Mouse (Mus musculus): ENCODE data around the gene Tcta. TPM values are rescaled to one million over a fixed set of nuclear protein-coding genes. Genes with fewer than 3 reads are reported as not detected.

Tcta gene
- total and polyA plus RNA-seq, 3 experiments: 3.0 to 8.7 (median 7.3) TPM

GRCm38 (mm10) chr9:108338551-108338885, 32.6 kb upstream of the Tcta start:
- Histone ChIP-seq H3K27ac (ENCODE audit: insufficient read depth, low read depth) (peak overlapping the region; percentile 81), H3K9me3 (replicated peaks; ENCODE audit: low read length) (no peaks in the 10 kb centered on the region), H3K4me1 (ENCODE audit: control insufficient read depth in 1 of 2, insufficient read depth in 2 of 2) (peaks cover 14 to 38% of the 10 kb centered on the region in 2 experiments), H3K4me3 (replicated peaks in 1 of 3; ENCODE audit: low read depth in 2 of 3, low read length in 2 of 3, poor library complexity in 1 of 3) (peak overlapping the region in 2 of 3 experiments; percentile 87 to 91), H3K27me3 (replicated peaks) (no peaks in the 10 kb centered on the region), H3K4me2 (ENCODE audit: insufficient read depth, low read depth, poor library complexity, severe bottlenecking) (peak overlapping the region; percentile 60), H3K79me2 (replicated peaks; ENCODE audit: control insufficient read depth, extremely low read depth, insufficient read depth, poor library complexity, severe bottlenecking) (peaks cover 10% of the 10 kb centered on the region), H3K36me3 (replicated peaks in 1 of 2; ENCODE audit: control insufficient read depth in 1 of 2, insufficient read depth in 1 of 2, low read length in 1 of 2) (peaks cover 23 to 44% of the 10 kb centered on the region in 2 experiments), H3K9ac (ENCODE audit: insufficient read depth, low read depth) (peak overlapping the region; percentile 32; the same call in 1 of the 2 replicates)
- TF ChIP-seq ZMIZ1 (IDR thresholded peaks at IDR 0.05; ENCODE audit: low read depth, low read length): no peak
- dilution Hi-C loops (cut with MboI; ENCODE audit: extremely low pct_ligation_motif_present, extremely low pct_unique_long_range_greater_than_20kb, low sequenced_read_pairs): no loop called here
- DNase-seq (ENCODE audit: extremely low read depth): no peak
- in situ Hi-C loops (cut with MboI; ENCODE audit: low pct_ligation_motif_present, low pct_unique_long_range_greater_than_20kb, low sequenced_read_pairs): no loop called here

DNA sequence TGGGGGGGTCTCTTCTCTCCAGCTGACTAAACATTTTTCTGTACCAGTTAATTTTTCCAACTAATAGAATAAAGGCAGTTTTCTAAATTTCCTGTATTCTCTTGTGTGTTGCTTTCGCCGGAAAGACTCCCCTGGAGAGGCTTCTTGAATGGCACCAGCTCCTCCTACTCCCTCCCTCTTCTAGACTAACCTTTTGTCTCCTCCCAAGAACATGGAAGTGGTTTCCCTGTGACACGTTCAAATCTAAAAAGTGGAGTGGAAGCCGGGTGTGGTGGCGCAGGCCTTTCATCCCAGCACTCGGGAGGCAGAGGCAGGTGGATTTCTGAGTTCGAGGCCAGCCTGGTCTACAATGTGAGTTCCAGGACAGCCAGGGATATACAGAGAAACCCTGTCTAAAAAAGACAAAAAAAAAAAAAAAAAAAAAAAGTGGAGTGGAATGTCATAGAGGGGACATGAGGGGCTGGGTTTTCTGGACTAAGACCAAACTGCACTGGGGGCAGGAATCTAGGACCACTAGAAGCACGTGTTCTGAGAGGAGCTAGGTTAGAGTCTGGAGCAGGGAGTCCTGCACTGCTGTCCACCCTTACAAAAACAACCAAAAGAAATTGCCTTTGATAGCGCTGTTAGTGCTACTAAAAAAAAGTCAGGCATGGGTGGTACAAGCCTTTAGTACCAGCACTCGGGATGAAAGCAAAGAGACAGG, 32.0 kb upstream of the Tcta start:
- no peak for TF ChIP-seq MXI1 (IDR thresholded peaks at IDR 0.05; ENCODE audit: low read depth, low read length)
- TF ChIP-seq PAX5 (IDR thresholded peaks at IDR 0.05; ENCODE audit: low read length): no peak
- TF ChIP-seq MAX (IDR thresholded peaks at IDR 0.05; ENCODE audit: low read length): no peak
- no peak for TF ChIP-seq KAT2A (IDR thresholded peaks at IDR 0.05; ENCODE audit: insufficient replicate concordance, low read length)
- TF ChIP-seq IRF4 (IDR thresholded peaks at IDR 0.05; ENCODE audit: low read depth, low read length): no peak
- no peak for TF ChIP-seq POLR2AphosphoS2 (IDR thresholded peaks at IDR 0.05; ENCODE audit: low read depth, low read length)
- TF ChIP-seq HCFC1 (IDR thresholded peaks at IDR 0.05; ENCODE audit: low read depth, low read length): no peak
- no peak for TF ChIP-seq ZNF384 (IDR thresholded peaks at IDR 0.05; ENCODE audit: low read depth, low read length)
- no peak for TF ChIP-seq SIN3A (IDR thresholded peaks at IDR 0.05; ENCODE audit: low read length)
- TF ChIP-seq BHLHE40 (IDR thresholded peaks at IDR 0.05; ENCODE audit: low read depth, low read length): no peak
- TF ChIP-seq CHD1 (IDR thresholded peaks at IDR 0.05; ENCODE audit: low read depth, low read length): no peak
- TF ChIP-seq ZMIZ1 (IDR thresholded peaks at IDR 0.05; ENCODE audit: low read depth, low read length): no peak
- no peak for TF ChIP-seq JUN (IDR thresholded peaks at IDR 0.05; ENCODE audit: insufficient read depth, low read depth, low read length)
- no peak for TF ChIP-seq ELF1 (IDR thresholded peaks at IDR 0.05; ENCODE audit: low read depth, low read length)
- no peak for DNase-seq (ENCODE audit: extremely low read depth)
- in situ Hi-C loops (cut with MboI; ENCODE audit: low pct_ligation_motif_present, low pct_unique_long_range_greater_than_20kb, low sequenced_read_pairs): no loop called here
- Histone ChIP-seq H3K4me3 (replicated peaks in 1 of 3; ENCODE audit: low read depth in 2 of 3, low read length in 2 of 3, poor library complexity in 1 of 3) (no peak overlapping the region), H3K4me1 (ENCODE audit: control insufficient read depth in 1 of 2, insufficient read depth in 2 of 2) (peaks cover 13 to 34% of the 10 kb centered on the region in 2 experiments), H3K36me3 (replicated peaks in 1 of 2; ENCODE audit: control insufficient read depth in 1 of 2, insufficient read depth in 1 of 2, low read length in 1 of 2) (peaks cover 27 to 47% of the 10 kb centered on the region in 2 experiments), H3K79me2 (replicated peaks; ENCODE audit: control insufficient read depth, extremely low read depth, insufficient read depth, poor library complexity, severe bottlenecking) (peaks cover 10% of the 10 kb centered on the region), H3K4me2 (ENCODE audit: insufficient read depth, low read depth, poor library complexity, severe bottlenecking) (peak overlapping the region; percentile 60), H3K9me3 (replicated peaks; ENCODE audit: low read length) (no peaks in the 10 kb centered on the region), H3K9ac (ENCODE audit: insufficient read depth, low read depth) (peak overlapping the region; percentile 32; the same call in 1 of the 2 replicates), H3K27ac (ENCODE audit: insufficient read depth, low read depth) (no peak overlapping the region; the same call in 1 of the 2 replicates), H3K27me3 (replicated peaks) (no peaks in the 10 kb centered on the region)
- dilution Hi-C loops (cut with MboI; ENCODE audit: extremely low pct_ligation_motif_present, extremely low pct_unique_long_range_greater_than_20kb, low sequenced_read_pairs): no loop called here
